Mouse (Mus musculus) bone marrow, adult 2 months (tissue): ENCODE data around the gene Tbcc.

Experiments used
- CTCF ChIP-seq: fragments of 200-500 bp; IDR thresholded peaks from 2 replicates; pipeline ENCODE4 v1.5.1; 2011; ENCODE audit warnings: low read length, control low read depth; ENCODE audit not compliant: control insufficient read depth, insufficient read depth
- POLR2A ChIP-seq: fragments of 200-500 bp; IDR thresholded peaks from 2 replicates; pipeline ENCODE4 v1.6.1; 2011; ENCODE audit warnings: low read depth, mild to moderate bottlenecking, control low read depth, low read length, borderline replicate concordance; ENCODE audit not compliant: control insufficient read depth

DNA sequence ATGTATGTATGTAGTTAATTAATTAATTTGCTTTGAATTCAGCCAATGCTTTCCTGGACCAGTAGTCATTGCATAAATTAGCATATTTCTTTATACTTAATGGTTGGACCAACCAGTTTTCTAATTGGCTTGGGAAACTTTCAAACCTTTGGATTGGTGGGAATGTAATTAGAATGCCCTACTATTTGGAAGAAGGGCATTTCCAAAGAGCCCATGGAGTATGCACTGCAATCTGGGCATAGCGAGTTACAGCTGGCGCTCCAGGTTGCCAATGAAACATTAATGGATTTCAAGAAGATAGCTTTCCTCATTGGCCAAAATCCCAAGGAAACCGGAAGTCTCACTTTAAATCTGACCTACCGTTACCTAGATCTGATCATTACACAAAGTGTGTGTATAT, 30.4 kb upstream of the Tbcc start:
- TF ChIP-seq POLR2A (no peak), CTCF (no peak)
